Mouse (Mus musculus): ENCODE data around the gene Noxo1. TPM values are rescaled to one million over a fixed set of nuclear protein-coding genes. Genes with fewer than 3 reads are reported as not detected.

The Noxo1 gene
- polyA plus RNA-seq, 1 experiment from 2014 or later: 2.7 TPM

DNA sequence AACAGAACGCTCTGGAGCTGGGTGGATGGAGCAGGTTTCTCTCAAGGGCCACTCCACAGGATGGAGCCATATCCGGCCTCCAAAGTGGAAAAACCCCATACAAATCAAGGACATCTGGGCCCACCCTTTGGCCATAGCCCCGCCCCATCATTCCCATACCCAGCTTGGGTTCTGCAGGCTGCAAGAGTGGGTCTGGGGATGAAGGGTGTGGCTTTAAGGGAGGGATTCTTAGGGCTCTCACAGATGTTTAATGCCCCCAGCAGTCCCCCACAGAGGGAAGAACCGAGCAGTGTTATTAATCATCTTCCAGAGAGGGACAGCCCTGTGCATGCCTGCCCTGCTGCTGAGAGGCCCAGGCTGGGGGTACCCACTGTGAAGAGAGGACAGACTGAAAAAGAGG lies 51.0 kb downstream of the Noxo1 start:
- no peaks in the 10 kb centered on the region for H3K36me3 ChIP-seq (ENCODE audit: insufficient read depth, low read length)
- ATAC-seq (ENCODE audit: low FRiP score, low TSS enrichment): peak; percentile 55; the same call in 1 of the 2 replicates
- WGBS: 37% methylated on average over 4 of the region's 4 CpGs
- peaks cover 22% of the 10 kb centered on the region for H3K27me3 ChIP-seq (ENCODE audit: insufficient read depth, low read length)
- H3K4me3 ChIP-seq (ENCODE audit: low read length): no peak overlapping the region
- H3K9me3 ChIP-seq (ENCODE audit: low read length): no peaks in the 10 kb centered on the region
- H3K27ac ChIP-seq (ENCODE audit: low read length): no peak overlapping the region
- H3K4me2 ChIP-seq (replicated peaks; ENCODE audit: low read depth, low read length): no peak overlapping the region
- H3K4me1 ChIP-seq (ENCODE audit: insufficient read depth, low read length): peaks cover 8% of the 10 kb centered on the region; the same call in 1 of the 2 replicates
- no peak overlapping the region for H3K9ac ChIP-seq (replicated peaks; ENCODE audit: low read length)

Other genes with a start within 250 kb of the Noxo1 start
- gene E4f1, start 225.9 kb upstream of the Noxo1 start, polyA plus RNA-seq (2015; fragmentation: Nextera tagmentation; extraction: Ambion mirVana): 38.1 TPM in 2 replicates
- 55.5 and 55.6 TPM in 2 replicates for gene Pgp, start 225.8 kb upstream of the Noxo1 start, polyA plus RNA-seq (2015; fragmentation: Nextera tagmentation; extraction: Ambion mirVana)
- gene Bricd5, start 222.3 kb upstream of the Noxo1 start, polyA plus RNA-seq (2015; fragmentation: Nextera tagmentation; extraction: Ambion mirVana): 0.42 and 1.6 TPM in 2 replicates
- 39.3 and 40.2 TPM in 2 replicates for gene Mlst8, start 217.2 kb upstream of the Noxo1 start, polyA plus RNA-seq (2015; fragmentation: Nextera tagmentation; extraction: Ambion mirVana)
- gene Caskin1, start 207.6 kb upstream of the Noxo1 start, polyA plus RNA-seq (2015; fragmentation: Nextera tagmentation; extraction: Ambion mirVana): 1.5 and 2.2 TPM in 2 replicates
- gene Traf7, start 168.3 kb upstream of the Noxo1 start, polyA plus RNA-seq (2015; fragmentation: Nextera tagmentation; extraction: Ambion mirVana): 102 and 113 TPM in 2 replicates
- 2.8 and 3.0 TPM in 2 replicates for gene Rab26, start 162.0 kb upstream of the Noxo1 start, polyA plus RNA-seq (2015; fragmentation: Nextera tagmentation; extraction: Ambion mirVana)
- 22.5 and 24.3 TPM in 2 replicates for gene Pkd1, start 146.4 kb upstream of the Noxo1 start, polyA plus RNA-seq (2015; fragmentation: Nextera tagmentation; extraction: Ambion mirVana)
- gene Tsc2, start 63.6 kb upstream of the Noxo1 start, polyA plus RNA-seq (2015; fragmentation: Nextera tagmentation; extraction: Ambion mirVana): 72.8 and 77.0 TPM in 2 replicates
- 23.1 TPM in 2 replicates for gene Nthl1, start 63.6 kb upstream of the Noxo1 start, polyA plus RNA-seq (2015; fragmentation: Nextera tagmentation; extraction: Ambion mirVana)
- 116 and 120 TPM in 2 replicates for gene Slc9a3r2, start 45.9 kb upstream of the Noxo1 start, polyA plus RNA-seq (2015; fragmentation: Nextera tagmentation; extraction: Ambion mirVana)
- gene Npw, start 37.8 kb upstream of the Noxo1 start, polyA plus RNA-seq (2015; fragmentation: Nextera tagmentation; extraction: Ambion mirVana): 0.37 TPM in 1 of 2 replicates, not detected in the other
- 19.7 and 22.7 TPM in 2 replicates for gene Zfp598, start 26.5 kb upstream of the Noxo1 start, polyA plus RNA-seq (2015; fragmentation: Nextera tagmentation; extraction: Ambion mirVana)
- 2.3 and 2.9 TPM in 2 replicates for gene Syngr3, start 6.3 kb upstream of the Noxo1 start, polyA plus RNA-seq (2015; fragmentation: Nextera tagmentation; extraction: Ambion mirVana)
- gene Gfer, start 78 bp upstream of the Noxo1 start, polyA plus RNA-seq (2015; fragmentation: Nextera tagmentation; extraction: Ambion mirVana): 44.4 and 45.3 TPM in 2 replicates
- 92.1 and 107 TPM in 2 replicates for gene Tbl3, start 11.4 kb downstream of the Noxo1 start, polyA plus RNA-seq (2015; fragmentation: Nextera tagmentation; extraction: Ambion mirVana)
- gene Rnf151, start 21.8 kb downstream of the Noxo1 start, polyA plus RNA-seq (2015; fragmentation: Nextera tagmentation; extraction: Ambion mirVana): 0.26 TPM in 1 of 2 replicates, not detected in the other
- gene Rps2, start 21.9 kb downstream of the Noxo1 start, polyA plus RNA-seq (2015; fragmentation: Nextera tagmentation; extraction: Ambion mirVana): 1,489 and 1,547 TPM in 2 replicates
- gene Ndufb10, start 28.2 kb downstream of the Noxo1 start, polyA plus RNA-seq (2015; fragmentation: Nextera tagmentation; extraction: Ambion mirVana): 258 and 262 TPM in 2 replicates
- 0.15 TPM in 1 of 2 replicates, not detected in the other for gene Rpl3l, start 31.6 kb downstream of the Noxo1 start, polyA plus RNA-seq (2015; fragmentation: Nextera tagmentation; extraction: Ambion mirVana)
- 33.3 and 33.8 TPM in 2 replicates for gene Msrb1, start 40.4 kb downstream of the Noxo1 start, polyA plus RNA-seq (2015; fragmentation: Nextera tagmentation; extraction: Ambion mirVana)
- gene Hs3st6, start 56.8 kb downstream of the Noxo1 start, polyA plus RNA-seq (2015; fragmentation: Nextera tagmentation; extraction: Ambion mirVana): 23.0 and 27.6 TPM in 2 replicates
- 0.11 TPM in 1 of 2 replicates, not detected in the other for gene Meiob, start 108.1 kb downstream of the Noxo1 start, polyA plus RNA-seq (2015; fragmentation: Nextera tagmentation; extraction: Ambion mirVana)
- 63.4 and 75.6 TPM in 2 replicates for gene Hagh, start 143.9 kb downstream of the Noxo1 start, polyA plus RNA-seq (2015; fragmentation: Nextera tagmentation; extraction: Ambion mirVana)
- 50.7 and 52.1 TPM in 2 replicates for gene Fahd1, start 154.1 kb downstream of the Noxo1 start, polyA plus RNA-seq (2015; fragmentation: Nextera tagmentation; extraction: Ambion mirVana)
- gene Igfals, start 169.8 kb downstream of the Noxo1 start, polyA plus RNA-seq (2015; fragmentation: Nextera tagmentation; extraction: Ambion mirVana): 3.0 and 3.1 TPM in 2 replicates
- 63.3 and 67.1 TPM in 2 replicates for gene Nubp2, start 190.1 kb downstream of the Noxo1 start, polyA plus RNA-seq (2015; fragmentation: Nextera tagmentation; extraction: Ambion mirVana)
- 46.2 and 50.4 TPM in 2 replicates for gene Spsb3, start 190.4 kb downstream of the Noxo1 start, polyA plus RNA-seq (2015; fragmentation: Nextera tagmentation; extraction: Ambion mirVana)
- gene Eme2, start 198.9 kb downstream of the Noxo1 start, polyA plus RNA-seq (2015; fragmentation: Nextera tagmentation; extraction: Ambion mirVana): 36.5 and 38.5 TPM in 2 replicates
- 102 TPM in 2 replicates for gene Mrps34, start 198.9 kb downstream of the Noxo1 start, polyA plus RNA-seq (2015; fragmentation: Nextera tagmentation; extraction: Ambion mirVana)
- 78.1 and 86.1 TPM in 2 replicates for gene Nme3, start 200.3 kb downstream of the Noxo1 start, polyA plus RNA-seq (2015; fragmentation: Nextera tagmentation; extraction: Ambion mirVana)
- 30.1 and 33.6 TPM in 2 replicates for gene Mapk8ip3, start 240.7 kb downstream of the Noxo1 start, polyA plus RNA-seq (2015; fragmentation: Nextera tagmentation; extraction: Ambion mirVana)